Mouse (Mus musculus) hindbrain, embryonic 10.5 days (tissue): ENCODE results near the gene Dpp7. TPM values are rescaled to one million over a fixed set of nuclear protein-coding genes. Genes with fewer than 3 reads are reported as not detected.
A peak's percentile ranks its signal among the peaks of the same experiment; 100 is the strongest.

Experiments used
- DNase-seq: peaks from one replicate; pipeline ENCODE4 v3.0.0-alpha.2; 2017; ENCODE audit warnings: low spot score
- H3K27ac ChIP-seq: fragments of 300-500 bp; sonication (generic); 2 replicates; pipeline ENCODE4 v1.5.1; 2016; ENCODE audit warnings: mild to moderate bottlenecking, moderate library complexity
- H3K27me3 ChIP-seq: fragments of 300-500 bp; sonication (generic); 2 replicates; pipeline ENCODE4 v1.6.1; 2016; ENCODE audit warnings: mild to moderate bottlenecking; ENCODE audit not compliant: poor library complexity, insufficient read depth, severe bottlenecking
- H3K36me3 ChIP-seq: fragments of 300-500 bp; sonication (generic); 2 replicates; pipeline ENCODE4 v1.6.1; 2016; ENCODE audit warnings: mild to moderate bottlenecking, moderate library complexity
- H3K4me1 ChIP-seq: fragments of 300-500 bp; sonication (generic); replicated peaks from 2 replicates; pipeline ENCODE4 v1.6.1; 2016; ENCODE audit warnings: mild to moderate bottlenecking
- H3K4me3 ChIP-seq: fragments of 300-500 bp; sonication (generic); 2 replicates; pipeline ENCODE4 v1.5.1; 2016; ENCODE audit warnings: mild to moderate bottlenecking, moderate library complexity
- H3K9me3 ChIP-seq: fragments of 300-500 bp; sonication (generic); 2 replicates; pipeline ENCODE4 v1.6.1; 2016; ENCODE audit warnings: mild to moderate bottlenecking, moderate library complexity
- WGBS: fragments of 180-500 bp; shearing (Covaris S2); methylation state at CpG from one replicate; pipeline ENCODE4 v1.1.7; 2016; 5-methylcytosine and 5-hydroxymethylcytosine counted together
- polyA plus RNA-seq: library from polyadenylated mRNA; unstranded; fragments of >200 nt; fragmentation: Nextera tagmentation; extraction: Ambion mirVana; gene quantifications from 2 replicates; pipeline ENCODE4 v1.2.1, GENCODE M21; 2016

The Dpp7 gene
- polyA plus RNA-seq = 21.1 and 21.8 TPM in 2 replicates

DNA sequence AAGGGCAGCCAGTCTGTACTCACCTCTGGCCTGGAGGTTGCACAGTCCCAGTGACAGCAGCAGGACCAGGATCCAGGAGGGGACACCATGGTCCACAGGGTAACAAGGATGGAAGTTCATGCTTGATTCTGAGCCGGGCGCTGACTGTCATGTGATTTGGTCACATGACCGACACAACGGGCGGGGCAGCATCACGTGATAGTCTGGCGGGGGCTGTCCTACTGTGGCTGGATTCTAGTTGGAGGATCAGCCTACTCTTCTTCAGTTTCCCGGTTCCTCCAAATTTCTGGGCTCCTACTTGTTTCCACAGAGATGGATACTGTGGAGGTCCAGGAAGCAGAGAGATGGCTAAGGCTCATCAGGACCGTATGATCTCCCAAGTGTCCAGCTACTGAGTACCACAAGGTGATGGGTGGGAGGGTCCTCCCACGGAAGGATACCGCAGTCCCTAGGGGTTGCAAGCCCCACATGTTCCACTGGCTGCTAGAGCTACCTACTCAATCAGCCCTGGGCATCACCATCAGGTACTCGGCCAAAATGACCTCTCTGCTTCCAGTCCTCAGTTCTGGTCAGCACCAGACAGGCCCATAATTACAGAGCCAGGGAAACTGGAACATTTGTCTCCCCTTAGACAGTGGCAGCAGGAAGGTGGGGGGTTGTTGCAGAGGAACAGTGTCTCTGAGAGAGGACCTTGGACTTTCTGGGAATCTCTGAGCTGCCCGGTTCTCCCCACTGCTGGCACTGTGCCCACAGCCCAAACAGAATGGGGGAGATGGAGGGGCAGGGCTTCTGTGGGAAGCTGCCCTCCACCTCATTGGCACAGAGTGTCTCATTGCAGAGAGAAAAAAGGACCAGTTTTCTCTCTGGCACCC is at the start of gene Dpp7:
TSS of gene Dpp7 (minus strand) at position 152 of the 872 bp plus-strand sequence.
- Histone ChIP-seq H3K27me3 (no peaks in the 10 kb centered on the region), H3K27ac (peak within 1 kb of the TSS; percentile 86), H3K36me3 (peaks cover 33% of the 10 kb centered on the region), H3K4me1 (peaks cover 23% of the 10 kb centered on the region), H3K9me3 (no peaks in the 10 kb centered on the region), H3K4me3 (peak within 1 kb of the TSS; percentile 63)
- 5% methylated on average over 13 of the region's 13 CpGs for WGBS
- peak; percentile 90 for DNase-seq

DNA sequence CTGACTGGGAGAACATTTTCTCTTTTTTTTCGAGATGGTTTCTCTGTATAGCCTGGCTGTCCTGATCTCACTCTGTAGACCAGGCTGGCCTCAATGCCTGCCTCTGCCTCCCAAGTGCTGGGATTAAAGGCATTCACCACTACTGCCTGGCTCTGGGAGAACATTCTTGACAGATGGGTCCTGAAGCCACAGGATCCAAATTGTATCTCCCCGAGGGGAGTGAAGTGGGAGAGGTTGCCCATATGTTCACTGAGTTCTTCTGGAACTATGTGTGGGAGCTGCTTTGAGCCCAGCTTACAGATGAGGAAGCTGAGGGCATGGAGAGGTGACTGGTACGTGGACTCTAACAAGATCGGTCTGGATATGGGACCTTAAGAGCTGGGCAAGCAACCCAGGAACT is 47.8 kb upstream of the Dpp7 start:
- Histone ChIP-seq H3K27me3 (peaks cover 62% of the 10 kb centered on the region), H3K27ac (peak overlapping the region; percentile 90; the same call in 1 of the 2 replicates)

DNA sequence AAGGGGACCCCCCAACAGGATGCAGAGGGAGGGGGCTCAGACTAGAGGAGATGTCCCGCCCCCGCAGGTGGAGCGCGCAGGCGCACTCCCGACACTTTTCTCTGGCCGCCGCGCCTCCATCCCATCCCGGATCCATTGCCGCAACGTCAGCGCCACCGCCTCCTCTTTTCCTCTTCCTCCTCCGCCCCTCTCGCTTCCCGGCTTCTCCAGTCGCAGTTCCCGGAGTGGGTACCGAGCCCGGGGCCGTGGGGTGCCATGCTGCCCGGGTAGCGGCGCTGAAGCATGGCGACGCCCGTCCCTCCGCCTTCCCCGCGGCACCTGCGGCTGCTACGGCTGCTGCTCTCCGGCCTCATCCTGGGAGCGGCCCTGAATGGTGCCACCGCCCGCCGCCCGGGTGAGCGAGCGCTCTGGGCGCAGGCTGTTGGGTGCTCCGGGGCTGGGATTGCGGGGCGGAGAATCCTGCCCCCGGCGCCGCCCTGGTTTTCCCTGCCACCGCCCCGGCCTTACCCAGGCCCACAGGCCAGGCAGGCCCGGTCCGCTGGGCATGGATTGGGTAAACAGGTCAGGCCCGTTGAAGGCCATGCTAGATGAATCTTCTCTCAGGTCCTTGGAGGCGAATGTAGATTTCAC is 46.9 kb upstream of the Dpp7 start:
- Histone ChIP-seq H3K36me3 (peaks cover 11% of the 10 kb centered on the region), H3K4me3 (peak overlapping the region; percentile 80), H3K27ac (peak overlapping the region; percentile 90), H3K4me1 (peaks cover 36% of the 10 kb centered on the region), H3K27me3 (peaks cover 71% of the 10 kb centered on the region), H3K9me3 (no peaks in the 10 kb centered on the region)
- under 1% methylated on average over 54 of the region's 54 CpGs for WGBS
- DNase-seq = peak; percentile 70

More for the DNA sequence above, 47.8 kb upstream of the Dpp7 start:
- Histone ChIP-seq H3K36me3 (peaks cover 20% of the 10 kb centered on the region), H3K4me3 (peak overlapping the region; percentile 80), H3K9me3 (no peaks in the 10 kb centered on the region), H3K4me1 (peaks cover 36% of the 10 kb centered on the region)
- 85% methylated on average over 4 of the region's 4 CpGs for WGBS
- DNase-seq = no peak

DNA sequence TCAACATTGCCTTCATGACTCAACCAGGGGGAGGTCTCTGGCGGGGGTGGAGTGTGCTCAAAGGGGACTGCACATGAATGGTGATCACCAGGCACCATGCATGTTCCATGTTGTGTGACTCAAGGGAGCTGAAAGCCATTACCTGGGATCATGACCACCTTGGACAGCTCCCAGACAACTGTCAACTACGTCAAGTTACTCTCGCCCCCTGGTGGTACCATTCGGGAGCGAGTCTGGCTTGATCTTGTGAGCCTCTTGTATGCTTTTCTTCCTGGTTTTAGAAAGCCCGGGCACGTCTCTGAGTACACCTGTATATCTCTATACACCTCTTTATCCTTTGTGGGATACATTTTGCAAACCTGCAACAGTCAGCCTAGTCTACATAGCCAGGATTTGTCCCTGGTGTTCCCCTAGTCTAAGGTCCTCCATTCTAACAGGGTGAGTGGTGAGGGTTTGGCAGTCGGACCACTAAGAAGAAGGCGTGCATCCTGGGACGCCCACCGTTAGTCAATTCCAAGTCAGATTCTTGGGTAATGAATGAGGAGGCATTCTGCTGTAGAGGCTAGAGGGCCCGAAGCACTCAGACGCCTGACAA is 46.3 kb upstream of the Dpp7 start:
- under 1% methylated on average over 13 of the region's 13 CpGs for WGBS

DNA sequence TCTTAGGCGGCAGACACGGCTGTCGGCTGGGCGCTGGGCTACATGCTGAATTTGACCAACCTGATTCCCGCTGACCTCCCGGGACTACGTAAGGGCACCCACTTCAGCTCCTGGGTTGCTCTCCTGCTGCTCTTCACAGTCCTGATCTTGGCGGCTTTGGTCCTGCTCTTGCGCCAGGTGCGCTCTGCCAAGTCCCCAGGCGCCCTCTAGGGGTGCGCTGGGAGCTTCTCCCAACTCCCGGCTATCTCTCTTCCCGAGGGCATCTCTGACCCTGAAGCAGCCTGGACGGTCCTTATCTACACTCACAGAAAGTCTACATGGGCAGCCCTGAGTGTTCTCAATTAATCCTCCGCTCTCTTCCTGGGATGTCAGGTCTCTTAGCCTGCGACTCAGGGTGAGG is 44.6 kb upstream of the Dpp7 start:
- H3K4me1 ChIP-seq = peaks cover 45% of the 10 kb centered on the region
- peak; percentile 36 for DNase-seq
- H3K9me3 ChIP-seq = no peaks in the 10 kb centered on the region
- H3K27me3 ChIP-seq = peaks cover 95% of the 10 kb centered on the region
- H3K27ac ChIP-seq = no peak overlapping the region
- 5% methylated on average over 17 of the region's 17 CpGs for WGBS
- no peaks in the 10 kb centered on the region; the same call in 1 of the 2 replicates for H3K36me3 ChIP-seq
- H3K4me3 ChIP-seq = peak overlapping the region; percentile 29; the same call in 1 of the 2 replicates

More for the DNA sequence above, 46.3 kb upstream of the Dpp7 start:
- DNase-seq = peak; percentile 84
- Histone ChIP-seq H3K27me3 (peaks cover 77% of the 10 kb centered on the region), H3K4me1 (peaks cover 36% of the 10 kb centered on the region), H3K36me3 (peaks cover 5% of the 10 kb centered on the region), H3K9me3 (no peaks in the 10 kb centered on the region), H3K27ac (peak overlapping the region; percentile 90), H3K4me3 (peak overlapping the region; percentile 80)

DNA sequence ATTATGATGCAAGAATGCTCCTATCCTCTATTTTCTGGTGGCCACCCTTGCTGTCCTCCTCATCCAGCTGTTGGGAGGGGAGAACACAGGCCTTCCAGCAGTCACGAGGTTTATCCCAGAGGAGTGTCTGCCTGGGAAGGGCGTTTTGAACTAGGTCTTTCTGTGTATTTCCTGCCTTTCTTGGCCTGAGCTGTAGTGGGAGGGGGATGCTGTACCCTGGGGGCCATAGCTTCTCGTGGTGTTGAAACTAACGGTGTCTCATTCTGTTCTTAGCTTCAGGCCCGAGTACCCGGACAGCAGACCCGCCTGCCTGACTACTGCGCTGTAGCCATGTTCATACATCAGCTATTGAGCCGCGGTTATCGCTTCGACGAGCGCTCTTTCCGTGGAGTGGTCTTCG is 44.1 kb upstream of the Dpp7 start:
- H3K4me1 ChIP-seq = peaks cover 49% of the 10 kb centered on the region
- H3K4me3 ChIP-seq = peak overlapping the region; percentile 29; the same call in 1 of the 2 replicates
- WGBS = 29% methylated on average over 16 of the region's 16 CpGs
- peaks cover 95% of the 10 kb centered on the region for H3K27me3 ChIP-seq
- DNase-seq = no peak
- H3K9me3 ChIP-seq = no peaks in the 10 kb centered on the region
- H3K27ac ChIP-seq = no peak overlapping the region
- H3K36me3 ChIP-seq = no peaks in the 10 kb centered on the region; the same call in 1 of the 2 replicates

DNA sequence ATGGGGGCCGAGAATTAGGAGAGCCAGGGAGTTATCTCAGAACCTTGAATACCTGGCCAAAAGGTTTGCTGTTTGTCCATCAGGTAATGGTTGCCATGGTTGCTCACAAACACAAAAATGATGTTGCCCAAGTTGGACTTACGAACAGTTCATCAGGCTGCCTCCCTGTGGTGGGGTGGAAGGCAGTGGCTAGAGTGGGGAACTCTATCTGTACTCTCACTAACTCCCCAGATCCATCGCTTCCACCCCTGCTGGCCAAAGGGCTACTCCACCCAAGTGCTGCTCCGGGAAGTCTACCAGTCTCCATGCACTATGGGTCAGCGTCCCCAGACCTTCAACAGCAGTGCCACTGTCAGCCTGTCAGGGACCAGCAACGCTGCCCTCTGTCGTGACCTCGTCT is 42.9 kb upstream of the Dpp7 start, which contains the start of gene Npdc1:
TSS of gene Npdc1 (plus strand) at position 301 of the 400 bp plus-strand sequence.
- no peak within 1 kb of the TSS for H3K4me3 ChIP-seq
- 66% methylated on average over 8 of the region's 8 CpGs for WGBS
- H3K9me3 ChIP-seq = no peaks in the 10 kb centered on the region
- H3K4me1 ChIP-seq = peaks cover 53% of the 10 kb centered on the region
- no peaks in the 10 kb centered on the region for H3K36me3 ChIP-seq
- H3K27ac ChIP-seq = no peak within 1 kb of the TSS
- H3K27me3 ChIP-seq = peaks cover 100% of the 10 kb centered on the region
- DNase-seq = no peak

DNA sequence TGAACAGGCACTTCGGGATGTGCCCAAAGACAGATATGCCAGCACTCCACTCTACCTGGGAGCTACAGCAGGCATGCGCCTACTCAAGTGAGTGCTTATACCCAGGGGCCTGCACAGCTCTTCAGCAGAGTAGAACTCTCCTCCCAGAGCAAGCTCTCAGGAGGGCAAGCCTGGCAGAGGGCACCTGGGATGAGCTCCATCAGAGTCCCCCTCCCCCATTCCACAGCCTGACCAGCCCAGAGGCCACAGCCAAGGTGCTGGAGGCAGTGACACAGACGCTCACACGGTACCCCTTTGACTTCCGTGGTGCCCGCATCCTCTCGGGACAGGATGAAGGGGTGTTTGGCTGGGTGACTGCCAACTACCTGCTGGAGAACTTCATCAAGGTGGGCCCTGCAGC is 41.9 kb upstream of the Dpp7 start:
- Histone ChIP-seq H3K4me1 (peaks cover 43% of the 10 kb centered on the region), H3K36me3 (no peaks in the 10 kb centered on the region), H3K9me3 (no peaks in the 10 kb centered on the region), H3K27me3 (peaks cover 93% of the 10 kb centered on the region), H3K27ac (no peak overlapping the region), H3K4me3 (no peak overlapping the region)
- 94% methylated on average over 7 of the region's 7 CpGs for WGBS
- no peak for DNase-seq

DNA sequence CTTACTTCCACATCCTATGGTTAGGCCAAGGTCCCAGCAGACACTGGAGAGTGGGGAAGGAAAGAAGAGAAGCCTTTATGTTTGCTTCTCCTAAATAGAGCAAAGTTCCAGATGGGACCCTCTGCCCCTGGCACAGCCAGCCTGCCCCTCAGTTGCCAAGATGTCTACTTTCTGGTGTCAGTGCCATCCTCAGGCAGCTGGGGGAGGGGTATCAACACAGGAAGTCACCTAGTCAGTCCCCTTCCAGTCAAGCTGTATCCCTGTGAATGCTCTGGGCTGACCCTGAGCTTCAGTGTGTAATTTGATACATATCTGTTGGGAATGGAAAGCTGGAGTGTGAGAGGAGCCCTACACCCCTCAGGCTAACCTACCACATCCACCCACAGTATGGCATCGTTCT is 40.9 kb upstream of the Dpp7 start:
- H3K27me3 ChIP-seq = peaks cover 83% of the 10 kb centered on the region
- H3K36me3 ChIP-seq = no peaks in the 10 kb centered on the region
- peaks cover 34% of the 10 kb centered on the region for H3K4me1 ChIP-seq
- no peak overlapping the region for H3K4me3 ChIP-seq
- H3K9me3 ChIP-seq = no peaks in the 10 kb centered on the region
- no peak for DNase-seq
- WGBS = 54% methylated on average over 1 of the region's 1 CpGs
- H3K27ac ChIP-seq = no peak overlapping the region

DNA sequence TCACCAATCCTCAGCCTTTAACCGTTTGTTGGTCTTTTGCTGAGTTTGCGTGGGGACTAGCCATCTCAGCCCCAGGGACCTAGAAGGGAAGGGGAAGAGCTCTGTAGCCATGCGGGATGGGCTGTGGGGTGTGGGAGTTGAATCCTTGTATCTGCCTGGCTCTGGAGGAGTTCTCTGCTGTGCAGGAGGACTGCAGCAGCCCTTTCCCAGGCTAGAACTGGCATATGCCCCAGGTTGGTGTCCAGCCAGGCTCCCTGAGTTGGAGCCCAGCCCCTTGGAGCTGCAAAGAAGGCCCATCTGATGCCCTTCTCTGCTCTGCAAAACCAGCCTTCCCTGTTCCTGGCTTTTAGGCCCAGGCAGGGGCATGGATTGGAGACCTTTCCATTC is 40.4 kb upstream of the Dpp7 start:
- peaks cover 34% of the 10 kb centered on the region for H3K4me1 ChIP-seq
- no peak for DNase-seq
- H3K36me3 ChIP-seq = no peaks in the 10 kb centered on the region
- 32% methylated on average over 3 of the region's 3 CpGs for WGBS
- peaks cover 79% of the 10 kb centered on the region for H3K27me3 ChIP-seq
- H3K4me3 ChIP-seq = peak overlapping the region; percentile 53
- no peak overlapping the region for H3K27ac ChIP-seq
- H3K9me3 ChIP-seq = no peaks in the 10 kb centered on the region

DNA sequence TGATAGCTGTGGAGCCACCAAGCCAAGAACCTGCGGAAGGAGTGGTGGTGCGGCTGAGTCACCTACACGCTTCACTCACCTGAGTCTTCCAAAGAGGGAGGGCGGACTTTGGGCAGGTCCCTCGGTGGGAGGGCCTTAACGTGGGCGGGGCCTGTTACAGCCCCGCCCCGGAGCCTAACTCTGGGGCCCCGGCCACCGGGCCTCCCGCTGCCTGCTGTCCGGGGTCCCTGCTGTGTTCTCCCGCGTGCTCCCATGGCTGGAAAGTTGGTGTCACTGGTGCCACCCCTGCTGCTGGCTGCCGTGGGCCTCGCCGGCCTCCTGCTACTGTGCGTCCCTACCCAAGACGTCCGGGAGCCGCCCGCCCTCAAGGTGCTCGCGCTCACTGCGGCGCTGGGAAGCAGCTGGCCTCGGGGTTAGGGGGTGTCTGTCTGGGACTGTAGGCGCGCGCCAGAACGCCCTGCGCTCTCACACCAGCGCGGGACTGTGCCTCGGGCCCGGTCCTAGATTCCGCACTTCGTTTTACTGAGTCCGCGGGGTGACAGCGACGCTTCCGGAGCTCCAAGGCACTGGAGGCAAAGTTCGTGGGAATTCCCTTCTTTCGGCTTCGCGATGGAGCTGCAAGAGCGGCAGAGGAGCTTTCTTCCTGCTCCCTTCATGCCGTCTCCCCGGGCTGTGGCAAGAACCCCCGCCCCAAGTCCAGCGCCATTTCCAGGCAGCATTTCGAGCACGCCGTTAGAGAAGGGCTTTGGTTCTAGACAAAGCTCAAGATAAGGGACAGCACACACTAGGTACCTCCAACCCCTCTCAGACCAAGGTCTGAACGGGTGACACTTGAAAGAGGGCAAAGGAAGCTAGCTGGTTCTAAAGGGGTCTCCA is 39.8 kb upstream of the Dpp7 start, which contains the start of gene Entpd2:
TSS of gene Entpd2 (plus strand) at position 154 of the 876 bp plus-strand sequence.
- H3K4me3 ChIP-seq = peak within 1 kb of the TSS; percentile 53
- H3K27ac ChIP-seq = no peak within 1 kb of the TSS
- WGBS = under 1% methylated on average over 57 of the region's 57 CpGs
- peaks cover 72% of the 10 kb centered on the region for H3K27me3 ChIP-seq
- peak; percentile 41 for DNase-seq
- H3K36me3 ChIP-seq = no peaks in the 10 kb centered on the region
- no peaks in the 10 kb centered on the region for H3K9me3 ChIP-seq
- H3K4me1 ChIP-seq = peaks cover 34% of the 10 kb centered on the region
